Mouse (Mus musculus): ENCODE results near the gene Mitf. TPM values are rescaled to one million over a fixed set of nuclear protein-coding genes. Genes with fewer than 3 reads are reported as not detected.
A peak's percentile ranks its signal among the peaks of the same experiment; 100 is the strongest.

The Mitf gene
- polyA plus RNA-seq, 1 experiment from 2014 or later: 0.89 TPM

DNA sequence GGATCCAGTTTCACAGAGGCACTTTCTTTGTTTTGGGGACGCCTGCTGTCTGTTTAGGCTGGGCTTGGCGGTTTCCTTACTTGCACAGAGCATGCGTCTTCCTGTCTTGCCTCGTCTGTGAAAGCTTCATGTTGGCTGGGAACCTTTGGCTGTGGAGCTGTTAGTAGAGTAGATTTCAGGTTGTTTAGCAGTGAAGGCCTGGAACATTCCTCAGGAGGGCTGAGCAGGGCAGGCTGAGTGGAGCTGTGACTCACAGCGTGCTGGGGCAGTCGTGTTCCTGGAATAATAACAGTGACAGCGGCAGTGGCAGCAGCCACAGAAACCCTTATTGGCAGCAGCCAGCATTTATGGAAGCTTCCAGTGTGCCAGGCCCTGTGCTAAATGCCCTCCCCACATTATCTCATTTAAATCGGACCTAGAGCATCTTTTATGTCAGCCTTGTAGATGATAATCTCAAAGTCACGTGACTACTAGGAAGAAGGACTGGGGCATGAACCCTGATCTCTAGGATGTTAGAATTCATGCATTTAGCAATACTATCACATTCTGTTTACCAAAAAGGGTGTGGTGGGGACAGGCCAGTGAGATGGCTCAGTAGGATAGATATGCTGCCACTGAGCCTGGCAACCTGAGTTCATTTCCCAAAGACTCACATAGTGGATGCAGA is 41.5 kb downstream of the Mitf start:
- WGBS (ENCODE audit: insufficient replicate concordance): 72% methylated on average over 9 of the region's 9 CpGs
- Histone ChIP-seq H3K9ac (replicated peaks) (no peak overlapping the region), H3K4me3 (ENCODE audit: low read depth, low read length) (no peak overlapping the region), H3K27ac (ENCODE audit: low read depth) (no peak overlapping the region), H3K36me3 (replicated peaks; ENCODE audit: insufficient read depth, low read length) (no peaks in the 10 kb centered on the region), H3K27me3 (ENCODE audit: insufficient read depth, low read length) (no peaks in the 10 kb centered on the region), H3K4me1 (ENCODE audit: insufficient read depth) (no peaks in the 10 kb centered on the region), H3K4me2 (ENCODE audit: low read depth, low read length) (no peak overlapping the region), H3K9me3 (ENCODE audit: low read length) (no peaks in the 10 kb centered on the region)
- TF ChIP-seq EP300 (IDR thresholded peaks at IDR 0.05; ENCODE audit: low read depth) (no peak), CTCF (IDR thresholded peaks at IDR 0.05; ENCODE audit: low read depth) (no peak)
- DNase-seq (no peak), ATAC-seq (no peak)

DNA sequence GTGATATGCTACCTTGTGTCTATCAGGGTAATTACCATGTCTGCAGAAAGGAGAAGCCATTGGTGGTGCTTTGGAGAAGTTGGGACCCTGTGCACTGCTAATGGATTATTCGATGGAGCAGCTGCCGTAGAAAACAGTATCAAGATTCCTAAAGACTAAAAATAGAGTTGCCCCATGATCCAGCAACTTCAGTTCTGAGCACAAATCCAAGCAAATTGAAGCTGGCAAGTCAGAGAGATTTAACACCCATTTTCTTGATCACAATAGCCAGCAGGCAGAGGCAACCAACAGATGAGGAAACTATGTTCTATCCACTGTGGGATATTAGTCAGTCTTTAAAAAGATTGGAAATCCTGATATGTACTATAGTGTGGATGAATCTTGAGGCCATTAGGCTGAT is 47.4 kb downstream of the Mitf start:
- H3K9me3 ChIP-seq (ENCODE audit: low read length): no peaks in the 10 kb centered on the region
- H3K36me3 ChIP-seq (replicated peaks; ENCODE audit: insufficient read depth, low read length): no peaks in the 10 kb centered on the region

DNA sequence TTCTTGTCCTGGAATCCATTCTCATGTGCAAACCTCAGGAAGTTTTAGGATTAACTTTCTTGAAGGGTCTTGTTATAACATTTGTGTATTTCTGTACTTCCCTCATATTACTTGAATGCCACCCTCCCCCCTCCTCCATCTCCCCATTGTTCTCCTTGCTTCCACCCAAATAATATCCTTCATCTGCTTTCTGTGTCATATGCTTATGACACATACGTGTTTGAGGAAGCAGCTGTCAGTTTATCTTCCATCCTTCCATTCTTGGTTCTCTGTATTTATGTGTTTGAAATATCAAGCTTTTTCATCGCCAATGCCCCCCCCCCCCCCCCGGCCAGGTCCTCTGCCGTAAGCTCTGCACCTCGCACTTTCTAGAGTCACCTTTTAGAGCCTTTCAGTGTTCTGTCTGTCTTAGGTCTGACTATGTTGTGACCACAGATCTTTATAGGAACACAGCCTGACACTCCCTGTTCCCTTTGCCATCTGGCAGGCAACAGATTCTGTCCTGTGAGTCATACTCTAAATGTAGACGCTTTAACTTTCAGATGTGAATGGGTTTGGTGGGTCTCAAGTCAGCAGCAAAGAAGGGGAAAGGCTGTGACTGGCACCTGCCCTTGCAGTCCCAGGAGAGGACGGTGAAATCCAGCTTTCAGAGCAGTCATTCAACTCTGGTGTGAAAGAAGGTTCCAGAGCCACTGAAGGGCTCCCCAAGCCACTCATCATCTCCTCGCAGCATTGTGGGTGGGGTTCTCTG is 48.7 kb downstream of the Mitf start:
- no peak for ATAC-seq
- Histone ChIP-seq H3K4me2 (ENCODE audit: low read depth, low read length) (no peak overlapping the region), H3K9me3 (ENCODE audit: low read length) (no peaks in the 10 kb centered on the region), H3K36me3 (replicated peaks; ENCODE audit: insufficient read depth, low read length) (no peaks in the 10 kb centered on the region), H3K4me1 (ENCODE audit: insufficient read depth) (no peaks in the 10 kb centered on the region), H3K27me3 (ENCODE audit: insufficient read depth, low read length) (no peaks in the 10 kb centered on the region), H3K27ac (ENCODE audit: low read depth) (no peak overlapping the region), H3K4me3 (ENCODE audit: low read depth, low read length) (no peak overlapping the region), H3K9ac (replicated peaks) (no peak overlapping the region)
- TF ChIP-seq CTCF (IDR thresholded peaks at IDR 0.05; ENCODE audit: low read depth) (no peak), EP300 (IDR thresholded peaks at IDR 0.05; ENCODE audit: low read depth) (no peak)
- 66% methylated on average over 8 of the region's 8 CpGs for WGBS (ENCODE audit: insufficient replicate concordance)
- DNase-seq: no peak

More for the DNA sequence above, 47.4 kb downstream of the Mitf start:
- H3K27me3 ChIP-seq (ENCODE audit: insufficient read depth, low read length): no peaks in the 10 kb centered on the region
- no peak overlapping the region for H3K27ac ChIP-seq (ENCODE audit: low read depth)
- 81% methylated on average over 2 of the region's 2 CpGs for WGBS (ENCODE audit: insufficient replicate concordance)
- H3K4me3 ChIP-seq (ENCODE audit: low read depth, low read length): no peak overlapping the region
- DNase-seq (no peak), ATAC-seq (no peak)
- H3K4me1 ChIP-seq (ENCODE audit: insufficient read depth): no peaks in the 10 kb centered on the region
- no peak overlapping the region for H3K9ac ChIP-seq (replicated peaks)
- TF ChIP-seq CTCF (IDR thresholded peaks at IDR 0.05; ENCODE audit: low read depth) (no peak), EP300 (IDR thresholded peaks at IDR 0.05; ENCODE audit: low read depth) (no peak)
- H3K4me2 ChIP-seq (ENCODE audit: low read depth, low read length): no peak overlapping the region

DNA sequence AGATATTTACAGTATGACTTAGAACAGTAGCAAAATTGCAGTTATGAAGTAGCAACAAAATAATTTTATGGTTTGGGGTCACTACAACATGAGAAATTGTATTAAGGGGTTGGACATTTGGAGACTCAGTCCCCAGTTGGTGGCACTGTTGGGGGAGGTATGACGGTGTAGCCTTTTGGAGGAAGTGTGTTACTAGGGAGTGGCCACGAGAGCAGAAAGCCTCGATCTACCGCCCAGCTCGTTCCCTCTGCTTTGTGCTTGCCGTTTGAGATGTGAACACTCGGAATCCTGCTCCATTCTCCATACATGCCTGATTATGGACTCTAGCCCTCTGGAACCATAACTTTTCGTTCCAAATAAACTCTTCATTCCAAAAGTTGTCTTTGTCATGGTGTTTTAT is 49.6 kb downstream of the Mitf start:
- H3K4me1 ChIP-seq (ENCODE audit: insufficient read depth): no peaks in the 10 kb centered on the region
- 42% methylated on average over 8 of the region's 8 CpGs for WGBS (ENCODE audit: insufficient replicate concordance)
- no peaks in the 10 kb centered on the region for H3K36me3 ChIP-seq (replicated peaks; ENCODE audit: insufficient read depth, low read length)
- DNase-seq: no peak
- no peak overlapping the region for H3K4me3 ChIP-seq (ENCODE audit: low read depth, low read length)
- no peak for ATAC-seq
- no peaks in the 10 kb centered on the region for H3K9me3 ChIP-seq (ENCODE audit: low read length)
- no peaks in the 10 kb centered on the region for H3K27me3 ChIP-seq (ENCODE audit: insufficient read depth, low read length)
- H3K9ac ChIP-seq (replicated peaks): no peak overlapping the region
- TF ChIP-seq CTCF (IDR thresholded peaks at IDR 0.05; ENCODE audit: low read depth) (no peak), EP300 (IDR thresholded peaks at IDR 0.05; ENCODE audit: low read depth) (no peak)
- H3K4me2 ChIP-seq (ENCODE audit: low read depth, low read length): no peak overlapping the region
- no peak overlapping the region for H3K27ac ChIP-seq (ENCODE audit: low read depth)

DNA sequence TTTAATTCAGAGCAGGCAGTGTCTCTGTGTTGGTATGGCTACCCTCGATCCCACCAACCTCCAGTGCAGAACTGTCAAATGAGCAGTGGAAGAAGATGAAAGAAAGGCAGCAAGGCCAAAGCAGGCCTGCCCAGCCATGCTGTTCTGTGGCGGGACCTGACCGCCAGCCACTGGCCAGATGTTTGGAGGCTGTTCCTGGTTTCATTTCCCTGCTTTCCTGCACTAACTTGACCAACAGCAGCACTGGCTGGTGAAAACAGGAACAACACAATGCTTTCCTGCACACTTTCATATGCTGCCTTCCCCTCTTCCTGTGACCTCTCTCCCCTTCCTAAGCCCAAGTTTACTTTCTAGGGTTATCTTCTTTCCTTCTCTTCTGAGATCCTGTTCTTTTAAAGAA is 50.8 kb downstream of the Mitf start:
- no peak for DNase-seq
- ATAC-seq: no peak
- Histone ChIP-seq H3K27ac (ENCODE audit: low read depth) (no peak overlapping the region), H3K36me3 (replicated peaks; ENCODE audit: insufficient read depth, low read length) (no peaks in the 10 kb centered on the region), H3K4me3 (ENCODE audit: low read depth, low read length) (no peak overlapping the region), H3K27me3 (ENCODE audit: insufficient read depth, low read length) (no peaks in the 10 kb centered on the region), H3K9me3 (ENCODE audit: low read length) (no peaks in the 10 kb centered on the region), H3K4me1 (ENCODE audit: insufficient read depth) (no peaks in the 10 kb centered on the region), H3K9ac (replicated peaks) (no peak overlapping the region), H3K4me2 (ENCODE audit: low read depth, low read length) (no peak overlapping the region)
- 51% methylated on average over 3 of the region's 3 CpGs for WGBS (ENCODE audit: insufficient replicate concordance)
- no peak for TF ChIP-seq EP300 (IDR thresholded peaks at IDR 0.05; ENCODE audit: low read depth)
- peak; percentile 43 for TF ChIP-seq CTCF (IDR thresholded peaks at IDR 0.05; ENCODE audit: low read depth)

DNA sequence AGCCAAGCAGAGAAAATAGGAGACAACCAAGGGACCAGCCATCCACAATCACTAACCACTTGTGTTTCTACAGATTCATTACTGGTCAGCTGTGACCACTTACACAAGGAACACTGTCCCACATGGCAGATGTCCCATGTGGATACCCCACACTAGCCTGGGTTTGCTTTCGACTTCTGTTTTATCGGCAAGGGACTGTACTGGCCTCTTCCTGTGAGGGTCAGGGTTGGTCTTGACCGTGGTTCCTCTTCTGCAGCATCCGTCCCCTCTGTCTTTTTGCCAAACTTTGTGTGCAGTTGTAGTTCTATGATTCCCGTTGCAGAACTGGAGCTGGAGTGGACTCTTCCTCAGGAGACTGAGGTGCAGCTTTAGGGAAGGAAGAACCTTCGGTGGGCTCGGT is 59.7 kb downstream of the Mitf start:
- H3K4me2 ChIP-seq (ENCODE audit: low read depth, low read length): no peak overlapping the region
- H3K4me3 ChIP-seq (ENCODE audit: low read depth, low read length): no peak overlapping the region
- WGBS (ENCODE audit: insufficient replicate concordance): 39% methylated on average over 7 of the region's 7 CpGs
- no peaks in the 10 kb centered on the region for H3K36me3 ChIP-seq (replicated peaks; ENCODE audit: insufficient read depth, low read length)
- DNase-seq: no peak
- H3K9ac ChIP-seq (replicated peaks): no peak overlapping the region
- no peak overlapping the region for H3K27ac ChIP-seq (ENCODE audit: low read depth)
- no peak for TF ChIP-seq EP300 (IDR thresholded peaks at IDR 0.05; ENCODE audit: low read depth)
- TF ChIP-seq CTCF (IDR thresholded peaks at IDR 0.05; ENCODE audit: low read depth): no peak
- no peak for ATAC-seq
- no peaks in the 10 kb centered on the region for H3K27me3 ChIP-seq (ENCODE audit: insufficient read depth, low read length)
- H3K4me1 ChIP-seq (ENCODE audit: insufficient read depth): peaks cover 5% of the 10 kb centered on the region; the same call in 1 of the 2 replicates
- no peaks in the 10 kb centered on the region for H3K9me3 ChIP-seq (ENCODE audit: low read length)
